Mouse (Mus musculus) MEL (cell line): ENCODE results near the gene Slc25a22.

Experiments used
- BHLHE40 ChIP-seq: IDR thresholded peaks from 2 replicates; pipeline ENCODE4 v1.6.1; 2012; ENCODE audit warnings: low read depth, mild to moderate bottlenecking, inconsistent platforms, low read length, improper control_type of control experiment, borderline replicate concordance
- CTCF ChIP-seq, 3 experiments: IDR thresholded peaks in 2 of 3; conservative IDR thresholded peaks in 1 of 3; 2 replicates each; pipeline ENCODE4 v1.5.1; 2011 to 2012; ENCODE audit warnings: low read length in 3 of 3, low read depth in 2 of 3, mild to moderate bottlenecking in 2 of 3, improper control_type of control experiment in 1 of 3, inconsistent platforms in 1 of 3, mixed read lengths in 1 of 3, moderate library complexity in 1 of 3; ENCODE audit not compliant: control insufficient read depth in 1 of 3, insufficient read depth in 1 of 3, poor library complexity in 1 of 3, severe bottlenecking in 1 of 3
- E2F4 ChIP-seq: IDR thresholded peaks from 2 replicates; pipeline ENCODE4 v1.6.1; 2011; ENCODE audit warnings: low read depth, low read length, improper control_type of control experiment, borderline replicate concordance
- GATA1 ChIP-seq: IDR thresholded peaks from 2 replicates; pipeline ENCODE4 v1.6.1; 2011; ENCODE audit warnings: low read depth, low read length, improper control_type of control experiment
- POLR2AphosphoS2 ChIP-seq: IDR thresholded peaks from 2 replicates; pipeline ENCODE4 v1.6.1; 2011; ENCODE audit warnings: low read length, improper control_type of control experiment
- POLR2AphosphoS5 ChIP-seq: IDR thresholded peaks from 2 replicates; pipeline ENCODE4 v1.6.1; 2012; ENCODE audit warnings: low read depth, borderline replicate concordance, mild to moderate bottlenecking, inconsistent platforms, low read length, moderate library complexity, mixed read lengths
- USF2 ChIP-seq, 2 experiments: IDR thresholded peaks; 2 replicates each; pipeline ENCODE4 v1.6.1; 2011 to 2012; ENCODE audit warnings: improper control_type of control experiment in 2 of 2, low read length in 2 of 2, borderline replicate concordance in 1 of 2, inconsistent platforms in 1 of 2, low read depth in 1 of 2, mild to moderate bottlenecking in 1 of 2; ENCODE audit not compliant: insufficient read depth in 1 of 2
- ZNF384 ChIP-seq: IDR thresholded peaks from 2 replicates; pipeline ENCODE4 v1.6.1; 2012; ENCODE audit warnings: low read depth, mild to moderate bottlenecking, inconsistent platforms, low read length, improper control_type of control experiment

GRCm38 (mm10) chr7:141485606-141486005, 47.9 kb upstream of the Slc25a22 start:
- TF ChIP-seq CTCF (IDR thresholded peaks at IDR 0.05 in 2 of 3, conservative IDR thresholded peaks at IDR 0.05 in 1 of 3; ENCODE audit: control insufficient read depth in 1 of 3, insufficient read depth in 1 of 3, low read depth in 2 of 3, low read length in 3 of 3, poor library complexity in 1 of 3, severe bottlenecking in 1 of 3) (no peak), BHLHE40 (no peak), GATA1 (no peak), USF2 (IDR thresholded peaks at IDR 0.05; ENCODE audit: borderline replicate concordance in 1 of 2, insufficient read depth in 1 of 2, low read depth in 1 of 2, low read length in 2 of 2) (no peak), E2F4 (no peak), POLR2AphosphoS2 (no peak), POLR2AphosphoS5 (no peak), ZNF384 (no peak)
